Mouse (Mus musculus): Measurements from ENCODE around the gene Olfr1189.
"Not testable (repeated sequence)": the region's sequence is repeated elsewhere in the genome, so short reads cannot be mapped to it uniquely, and the experiment has no call there.

The Olfr1189 gene

GRCm38 (mm10) chr2:88586154-88586553 is at the start of gene Olfr1189:
Gene Olfr1189, plus strand, starts transcription at chr2:88586454.
- DNase-seq: no peak

DNA sequence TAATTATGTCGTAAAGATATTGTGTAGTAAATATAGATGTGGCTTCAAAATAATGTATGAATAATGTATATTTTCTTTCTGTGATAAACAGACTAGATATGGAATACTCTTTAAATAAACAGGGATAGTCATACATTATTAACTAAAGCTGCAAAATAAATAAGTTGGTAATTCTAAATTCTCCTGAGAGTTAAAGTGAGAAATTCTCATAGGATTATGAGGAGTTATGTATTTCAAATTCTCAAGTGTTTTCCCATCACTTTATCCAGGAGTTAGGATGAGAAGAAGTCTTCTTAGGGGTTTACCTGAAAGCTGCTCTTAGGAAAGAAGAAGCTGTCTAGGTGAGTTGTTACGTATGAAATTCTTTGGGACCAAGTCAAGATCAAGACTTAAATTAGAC is 29.6 kb upstream of the Olfr1189 start, which contains the start of gene Olfr1188:
Gene Olfr1188, plus strand, starts transcription at position 301 of the 400 bp plus-strand sequence.
- DNase-seq: no peak

- not testable (repeated sequence) for DNase-seq
Observed at GRCm38 (mm10) chr2:88572696-88573095, 13.6 kb upstream of the Olfr1189 start.

- DNase-seq: not testable (repeated sequence)
Observed at GRCm38 (mm10) chr2:88640242-88640641, 54.0 kb downstream of the Olfr1189 start, which contains the start of gene Olfr1191-ps1. Gene Olfr1191-ps1, plus strand, starts transcription at chr2:88640542.
